Mouse (Mus musculus) retina, embryonic 14.5 days (tissue): ENCODE data around the gene Cdk2.

ENCODE experiments used
- DNase-seq: peaks from one replicate; pipeline ENCODE4 v3.0.0-alpha.2; 2015; ENCODE audit warnings: low spot score

Cdk2 gene

GRCm38 (mm10) chr10:128655254-128655653, 49.6 kb downstream of the Cdk2 start:
- DNase-seq = no peak

- DNase-seq = no peak
Measured at GRCm38 (mm10) chr10:128653866-128654265, 51.0 kb downstream of the Cdk2 start.
